Mouse (Mus musculus) intestine, postnatal 0 days (tissue): ENCODE measurements at regions not wholly inside any gene's neighbourhood (a gene's known extent, or its start where the extent isn't known, plus 50 kb on each side); places are given as distances from the start of the nearest gene placed in this dataset.
"Not testable (repeated sequence)": the region's sequence is repeated elsewhere in the genome, so short reads cannot be mapped to it uniquely, and the experiment has no call there.

Source experiments
- ATAC-seq: fragments of 200-750 bp; cut with Nextera tagmentation; 2 replicates; pipeline ENCODE4 v1.8.0; 2017; ENCODE audit warnings: mild to moderate bottlenecking, moderate TSS enrichment, moderate library complexity
- H3K27ac ChIP-seq: fragments of 300-500 bp; sonication (generic); 2 replicates; pipeline ENCODE4 v1.5.1; 2014; ENCODE audit warnings: mild to moderate bottlenecking, low read depth, low read length, moderate library complexity
- H3K27me3 ChIP-seq: fragments of 300-500 bp; sonication (generic); replicated peaks from 2 replicates; pipeline ENCODE4 v1.6.1; 2014; ENCODE audit warnings: low read length, mixed read lengths; ENCODE audit not compliant: control insufficient read depth, insufficient read depth
- H3K36me3 ChIP-seq: fragments of 300-500 bp; sonication (generic); 2 replicates; pipeline ENCODE4 v1.6.1; 2014; ENCODE audit warnings: mild to moderate bottlenecking, moderate library complexity; ENCODE audit not compliant: control insufficient read depth, insufficient read depth
- H3K4me1 ChIP-seq: fragments of 300-500 bp; sonication (generic); replicated peaks from 2 replicates; pipeline ENCODE4 v1.6.1; 2014; ENCODE audit warnings: antibody characterized with exemption, low read length, mixed read lengths; ENCODE audit not compliant: control insufficient read depth, insufficient read depth
- H3K4me2 ChIP-seq: fragments of 300-500 bp; sonication (generic); replicated peaks from 2 replicates; pipeline ENCODE4 v1.6.1; 2014; ENCODE audit warnings: low read depth, mild to moderate bottlenecking, moderate library complexity
- H3K4me3 ChIP-seq: fragments of 300-500 bp; sonication (generic); 2 replicates; pipeline ENCODE4 v1.5.1; 2014; ENCODE audit warnings: low read depth, low read length
- H3K9ac ChIP-seq: fragments of 300-500 bp; sonication (generic); 2 replicates; pipeline ENCODE4 v1.6.1; 2014; ENCODE audit warnings: mild to moderate bottlenecking, low read depth, low read length
- H3K9me3 ChIP-seq: fragments of 300-500 bp; sonication (generic); 2 replicates; pipeline ENCODE4 v1.6.1; 2016; ENCODE audit warnings: mixed run types; ENCODE audit not compliant: control insufficient read depth
- CTCF ChIP-seq: sonication (generic); IDR thresholded peaks from 2 replicates; pipeline ENCODE4 v1.5.1; 2016; ENCODE audit warnings: low read depth, mild to moderate bottlenecking, control low read depth, antibody characterized with exemption, moderate library complexity
- WGBS: fragments of 180-500 bp; shearing (Covaris S2); extraction: QIAGEN DNeasy Blood & Tissue Kit; methylation state at CpG from one replicate; pipeline ENCODE4 v1.1.7; 2014; 5-methylcytosine and 5-hydroxymethylcytosine counted together

DNA sequence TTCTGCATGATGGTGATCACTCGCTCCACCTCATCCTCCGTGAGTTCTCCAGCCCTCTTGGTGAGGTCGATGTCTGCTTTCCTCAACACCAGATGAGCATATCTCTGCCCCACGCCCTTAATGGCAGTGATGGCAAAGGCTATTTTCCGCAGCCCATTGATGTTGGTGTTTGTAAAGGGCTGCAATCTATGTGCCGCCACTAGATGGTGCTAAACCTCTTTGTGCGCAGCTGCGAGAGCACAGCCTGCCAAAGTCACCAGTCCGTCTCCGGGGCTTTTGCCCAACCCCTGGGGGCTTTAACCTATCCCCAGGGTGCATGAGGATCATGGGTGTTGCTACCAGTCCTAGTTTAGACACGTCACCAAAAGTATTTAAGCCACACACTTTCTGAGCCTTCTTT, 140.9 kb upstream of the Cts3 start:
- H3K4me1 ChIP-seq, H3K4me2 ChIP-seq, H3K9ac ChIP-seq, H3K36me3 ChIP-seq, H3K9me3 ChIP-seq, H3K4me3 ChIP-seq, H3K27ac ChIP-seq, ATAC-seq, H3K27me3 ChIP-seq: not testable (repeated sequence)
- peak; percentile 63 for TF ChIP-seq CTCF
- 15% methylated on average over 10 of the region's 11 CpGs for WGBS

DNA sequence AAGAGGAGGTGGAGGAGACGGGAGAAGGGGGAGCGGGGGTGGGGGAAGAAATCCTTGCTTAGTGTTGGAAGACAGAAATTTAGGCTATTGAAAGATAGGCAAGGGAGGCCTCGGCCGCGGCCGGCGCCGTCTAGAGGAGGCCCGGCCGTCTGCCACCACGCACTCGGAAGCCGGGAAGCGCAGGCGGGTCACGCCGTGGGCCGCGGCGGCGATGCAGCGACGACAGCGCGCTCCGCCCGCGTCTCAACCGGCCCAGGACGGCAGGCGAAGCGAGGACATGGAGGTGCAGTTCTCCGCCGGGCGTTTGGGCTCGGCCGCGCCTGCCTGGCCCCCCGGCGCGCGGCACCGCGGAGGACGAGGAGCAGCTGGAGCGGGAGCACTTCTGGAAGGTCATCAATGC, 95.8 kb upstream of the Cts3 start:
- no peaks in the 10 kb centered on the region for H3K9me3 ChIP-seq
- WGBS: 9% methylated on average over 33 of the region's 46 CpGs
- no peak for TF ChIP-seq CTCF
- H3K27me3 ChIP-seq: no peaks in the 10 kb centered on the region
- no peak for ATAC-seq
- no peak overlapping the region for H3K9ac ChIP-seq
- no peaks in the 10 kb centered on the region for H3K36me3 ChIP-seq
- H3K4me2 ChIP-seq: peak overlapping the region; percentile 46
- no peak overlapping the region for H3K27ac ChIP-seq
- H3K4me1 ChIP-seq: no peaks in the 10 kb centered on the region
- 0 out of 2 replicates have a peak overlapping the region, but pooled peaks have one; percentile 17 for H3K4me3 ChIP-seq
